Mouse (Mus musculus): Measurements from ENCODE around the gene Hoxc10. TPM values are rescaled to one million over a fixed set of nuclear protein-coding genes. Genes with fewer than 3 reads are reported as not detected.

Gene Hoxc10
- polyA plus RNA-seq, 1 experiment from 2014 or later: 51.3 TPM

DNA sequence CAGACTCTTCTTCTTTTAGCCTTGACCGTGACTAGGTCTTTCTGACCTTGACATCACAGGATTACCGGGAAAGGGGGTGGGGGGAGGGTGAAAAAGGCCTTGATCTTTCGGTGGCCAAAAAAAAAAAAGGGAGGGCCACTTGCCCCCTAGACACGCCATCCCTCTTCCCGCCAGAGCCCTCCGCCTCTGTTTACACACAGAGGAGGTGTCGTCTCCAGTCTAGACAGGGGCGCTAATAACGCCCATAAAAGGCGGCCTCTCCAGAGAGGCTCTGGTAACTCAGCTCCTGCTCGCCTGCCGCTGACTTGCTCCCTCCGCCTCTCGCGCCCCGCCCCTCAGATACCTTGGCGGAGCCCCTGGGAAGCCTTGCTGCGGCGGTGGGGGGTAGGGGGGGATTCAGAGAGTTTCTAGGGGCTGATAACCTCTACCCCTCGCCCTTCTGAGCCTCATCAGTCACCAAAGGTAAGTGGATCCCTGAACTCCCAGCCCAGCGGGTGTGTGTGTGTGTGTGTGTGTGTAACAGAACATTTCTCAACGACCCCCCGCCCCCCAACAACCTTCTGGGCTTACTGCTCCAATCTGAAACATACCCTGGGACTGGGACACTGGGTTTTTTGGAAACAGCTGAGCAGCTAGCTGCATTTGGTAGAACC lies 34.8 kb upstream of the Hoxc10 start:
- Histone ChIP-seq H3K4me3 (replicated peaks) (no peak overlapping the region), H3K9me3 (replicated peaks) (no peaks in the 10 kb centered on the region), H3K36me3 (no peaks in the 10 kb centered on the region), H3K9ac (replicated peaks) (no peak overlapping the region), H3K27ac (replicated peaks) (0 out of 2 replicates have a peak overlapping the region, but pooled peaks have one; percentile 28), H3K4me1 (no peaks in the 10 kb centered on the region), H3K4me2 (peak overlapping the region; percentile 17; the same call in 1 of the 2 replicates), H3K27me3 (replicated peaks) (peaks cover 90% of the 10 kb centered on the region)
- under 1% methylated on average over 23 of the region's 23 CpGs for WGBS
- no peak for ATAC-seq (ENCODE audit: low FRiP score)

DNA sequence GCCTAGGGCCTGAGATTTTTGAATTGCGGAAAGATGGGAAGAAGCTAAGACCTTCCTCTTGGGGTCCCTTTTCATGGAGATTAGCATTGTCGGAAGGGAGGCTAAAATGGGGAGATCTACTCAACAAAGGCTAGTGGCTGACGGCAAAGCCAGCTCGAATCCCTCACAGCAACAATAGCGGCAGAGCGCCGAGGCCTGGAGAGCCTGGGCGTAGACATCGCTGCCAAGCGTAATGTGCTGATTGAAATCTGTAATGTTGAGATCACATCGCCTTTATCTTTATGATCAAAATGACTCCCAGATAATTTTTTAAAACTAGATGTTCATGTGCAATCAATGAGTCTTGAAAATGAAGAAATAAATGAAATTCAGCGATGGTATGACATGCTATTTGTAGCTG lies 32.2 kb upstream of the Hoxc10 start:
- H3K27ac ChIP-seq (replicated peaks): 0 out of 2 replicates have a peak overlapping the region, but pooled peaks have one; percentile 33
- no peaks in the 10 kb centered on the region for H3K36me3 ChIP-seq
- peak overlapping the region; percentile 43 for H3K4me2 ChIP-seq
- 2% methylated on average over 12 of the region's 12 CpGs for WGBS
- H3K9ac ChIP-seq (replicated peaks): peak overlapping the region; percentile 23; the same call in 1 of the 2 replicates
- H3K4me3 ChIP-seq (replicated peaks): peak overlapping the region; percentile 37; the same call in 1 of the 2 replicates
- peaks cover 92% of the 10 kb centered on the region for H3K27me3 ChIP-seq (replicated peaks)
- no peak for ATAC-seq (ENCODE audit: low FRiP score)
- no peaks in the 10 kb centered on the region for H3K9me3 ChIP-seq (replicated peaks)
- H3K4me1 ChIP-seq: peaks cover 3% of the 10 kb centered on the region; the same call in 1 of the 2 replicates

DNA sequence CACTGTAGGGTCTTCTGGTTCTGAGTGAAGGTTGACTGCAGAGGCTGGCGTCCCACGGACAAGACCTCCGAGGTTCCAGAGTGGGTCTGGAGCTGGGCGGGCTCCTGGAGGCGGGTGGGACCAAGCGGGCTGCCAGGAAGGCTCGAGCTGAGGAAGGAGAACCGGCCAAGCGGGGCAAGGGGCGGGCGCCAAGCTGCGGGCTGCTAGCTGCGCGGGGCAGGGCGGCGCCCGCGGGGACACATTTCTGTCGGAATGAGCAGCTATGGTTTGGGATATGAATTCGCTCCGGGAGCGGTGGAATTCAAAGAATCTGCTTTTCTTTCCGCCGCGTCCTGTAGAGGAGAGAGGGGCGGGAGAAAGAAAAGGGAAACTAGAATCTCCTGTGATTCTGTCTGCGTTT lies 31.7 kb upstream of the Hoxc10 start:
- peaks cover 5% of the 10 kb centered on the region; the same call in 1 of the 2 replicates for H3K4me1 ChIP-seq
- H3K36me3 ChIP-seq: no peaks in the 10 kb centered on the region
- WGBS: under 1% methylated on average over 27 of the region's 27 CpGs
- 0 out of 2 replicates have a peak overlapping the region, but pooled peaks have one; percentile 20 for H3K9ac ChIP-seq (replicated peaks)
- H3K27ac ChIP-seq (replicated peaks): peak overlapping the region; percentile 28; the same call in 1 of the 2 replicates
- no peak for ATAC-seq (ENCODE audit: low FRiP score)
- H3K4me2 ChIP-seq: peak overlapping the region; percentile 43
- peak overlapping the region; percentile 37 for H3K4me3 ChIP-seq (replicated peaks)
- H3K9me3 ChIP-seq (replicated peaks): no peaks in the 10 kb centered on the region
- H3K27me3 ChIP-seq (replicated peaks): peaks cover 92% of the 10 kb centered on the region

DNA sequence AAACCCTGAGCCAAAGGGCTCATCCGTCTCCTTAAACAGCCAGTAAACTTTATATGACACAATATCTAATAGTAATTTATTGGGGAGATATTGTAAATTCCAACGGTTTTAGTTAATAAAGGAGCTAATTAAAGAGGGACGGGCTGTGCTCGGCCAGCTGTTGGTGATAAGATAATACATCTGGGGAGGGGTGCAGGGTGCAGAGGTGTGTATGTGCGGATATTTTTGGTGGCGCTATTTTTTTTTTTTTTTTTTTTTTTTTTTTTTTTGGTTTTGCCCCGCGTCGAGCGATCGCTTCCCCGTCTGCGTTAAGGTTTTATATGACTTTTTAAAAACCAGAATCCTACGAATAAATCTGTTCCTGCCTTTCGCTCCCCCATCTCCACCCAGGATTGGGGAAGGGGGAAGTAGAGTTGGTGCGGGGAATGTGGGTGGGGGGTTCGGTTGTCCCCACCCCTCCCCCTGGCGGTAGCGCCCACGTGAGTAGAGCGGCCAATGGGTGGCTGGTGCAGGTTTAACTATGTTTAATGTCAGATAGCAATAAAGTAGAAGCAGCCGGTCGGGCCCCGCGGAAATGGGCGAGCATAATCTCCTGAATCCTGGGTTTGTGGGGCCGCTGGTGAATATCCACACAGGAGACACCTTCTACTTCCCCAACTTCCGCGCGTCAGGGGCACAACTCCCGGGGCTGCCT lies 30.2 kb upstream of the Hoxc10 start, which contains the start of gene Hoxc12:
Hoxc12 (plus strand) TSS at position 479 of the 694 bp plus-strand sequence.
- Histone ChIP-seq H3K9ac (replicated peaks) (0 out of 2 replicates have a peak within 1 kb of the TSS, but pooled peaks have one; percentile 21), H3K9me3 (replicated peaks) (no peaks in the 10 kb centered on the region), H3K27ac (replicated peaks) (peak within 1 kb of the TSS; percentile 69), H3K27me3 (replicated peaks) (peaks cover 92% of the 10 kb centered on the region), H3K36me3 (no peaks in the 10 kb centered on the region), H3K4me1 (peaks cover 5% of the 10 kb centered on the region; the same call in 1 of the 2 replicates), H3K4me2 (peak within 1 kb of the TSS; percentile 43), H3K4me3 (replicated peaks) (peak within 1 kb of the TSS; percentile 37)
- ATAC-seq (ENCODE audit: low FRiP score): no peak
- under 1% methylated on average over 30 of the region's 31 CpGs for WGBS

DNA sequence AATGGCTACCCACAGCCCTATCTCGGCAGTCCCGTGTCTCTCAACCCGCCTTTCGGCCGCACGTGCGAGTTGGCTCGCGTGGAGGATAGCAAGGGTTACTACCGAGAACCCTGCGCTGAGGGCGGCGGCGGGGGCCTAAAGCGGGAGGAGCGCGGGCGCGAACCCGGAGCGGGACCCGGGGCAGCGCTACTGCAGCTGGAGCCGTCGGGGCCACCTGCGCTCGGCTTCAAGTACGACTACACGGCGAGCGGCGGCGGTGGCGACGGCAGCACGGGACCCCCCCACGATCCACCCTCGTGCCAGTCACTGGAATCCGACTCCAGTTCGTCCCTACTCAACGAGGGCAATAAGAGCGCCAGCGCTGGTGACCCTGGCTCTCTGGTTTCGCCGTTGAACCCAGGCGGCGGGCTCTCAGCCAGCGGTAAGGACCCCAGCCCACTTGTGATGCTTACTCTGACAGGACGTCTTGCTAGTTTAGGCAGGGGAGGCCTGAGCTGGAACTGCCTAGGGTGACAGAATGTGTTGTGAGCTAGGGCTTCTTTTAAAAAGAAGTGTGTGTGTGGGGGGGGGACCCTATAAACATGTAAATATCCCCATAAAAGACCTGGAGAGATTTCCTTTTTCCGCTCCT lies 29.4 kb upstream of the Hoxc10 start:
- H3K36me3 ChIP-seq: no peaks in the 10 kb centered on the region
- peaks cover 5% of the 10 kb centered on the region; the same call in 1 of the 2 replicates for H3K4me1 ChIP-seq
- H3K9me3 ChIP-seq (replicated peaks): no peaks in the 10 kb centered on the region
- H3K4me2 ChIP-seq: peak overlapping the region; percentile 43
- 0 out of 2 replicates have a peak overlapping the region, but pooled peaks have one; percentile 21 for H3K9ac ChIP-seq (replicated peaks)
- ATAC-seq (ENCODE audit: low FRiP score): no peak
- H3K27me3 ChIP-seq (replicated peaks): peaks cover 92% of the 10 kb centered on the region
- peak overlapping the region; percentile 69 for H3K27ac ChIP-seq (replicated peaks)
- peak overlapping the region; percentile 37 for H3K4me3 ChIP-seq (replicated peaks)
- WGBS: 1% methylated on average over 50 of the region's 50 CpGs

DNA sequence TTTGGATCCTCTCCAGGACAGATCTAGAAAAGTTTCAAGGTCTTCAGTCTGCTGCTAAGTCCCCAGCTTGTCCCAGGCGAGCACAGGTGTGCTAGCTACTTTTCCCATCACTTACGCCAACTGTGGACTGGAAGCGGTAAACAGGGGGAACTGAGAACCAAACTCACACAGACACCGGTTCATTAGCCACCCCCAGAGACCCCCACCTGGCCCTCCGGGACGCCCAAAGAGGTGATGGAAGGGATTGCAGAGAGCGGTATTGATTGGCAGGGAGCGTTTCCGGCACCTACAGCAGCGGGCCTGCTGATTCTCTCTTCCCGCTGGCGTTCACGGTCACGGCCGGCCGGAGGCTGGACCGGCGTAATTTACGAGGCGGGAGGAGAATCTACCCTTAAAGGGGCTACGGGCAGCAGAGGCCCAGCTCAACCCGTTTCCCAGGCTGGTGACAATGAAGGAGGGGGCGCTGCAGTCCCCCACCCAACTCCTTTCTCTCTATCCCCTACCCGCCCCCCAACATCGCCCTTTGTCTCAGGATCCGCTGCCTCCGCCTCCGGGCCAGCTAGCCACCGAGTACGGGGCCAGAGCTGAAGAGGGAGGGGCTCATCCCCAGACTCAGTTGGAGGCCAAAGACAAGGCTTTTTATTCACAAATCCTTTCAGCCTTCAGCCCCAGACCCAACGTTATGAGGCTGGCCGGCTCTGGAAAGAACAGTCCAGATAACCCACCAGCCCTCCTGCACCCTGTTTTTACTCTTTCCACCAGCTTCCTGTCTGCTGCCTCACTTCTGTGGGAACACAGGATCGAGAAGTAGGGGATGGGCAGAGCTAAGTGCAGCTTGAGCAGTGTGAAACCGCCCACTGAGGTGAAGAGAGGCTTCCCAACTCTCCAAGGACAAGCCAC lies 27.1 kb upstream of the Hoxc10 start:
- Histone ChIP-seq H3K9me3 (replicated peaks) (no peaks in the 10 kb centered on the region), H3K9ac (replicated peaks) (peak overlapping the region; percentile 11), H3K27me3 (replicated peaks) (peaks cover 84% of the 10 kb centered on the region), H3K4me3 (replicated peaks) (peak overlapping the region; percentile 37), H3K27ac (replicated peaks) (peak overlapping the region; percentile 41), H3K4me1 (peaks cover 11% of the 10 kb centered on the region), H3K36me3 (no peaks in the 10 kb centered on the region), H3K4me2 (peak overlapping the region; percentile 43)
- 3% methylated on average over 32 of the region's 34 CpGs for WGBS
- no peak for ATAC-seq (ENCODE audit: low FRiP score)

DNA sequence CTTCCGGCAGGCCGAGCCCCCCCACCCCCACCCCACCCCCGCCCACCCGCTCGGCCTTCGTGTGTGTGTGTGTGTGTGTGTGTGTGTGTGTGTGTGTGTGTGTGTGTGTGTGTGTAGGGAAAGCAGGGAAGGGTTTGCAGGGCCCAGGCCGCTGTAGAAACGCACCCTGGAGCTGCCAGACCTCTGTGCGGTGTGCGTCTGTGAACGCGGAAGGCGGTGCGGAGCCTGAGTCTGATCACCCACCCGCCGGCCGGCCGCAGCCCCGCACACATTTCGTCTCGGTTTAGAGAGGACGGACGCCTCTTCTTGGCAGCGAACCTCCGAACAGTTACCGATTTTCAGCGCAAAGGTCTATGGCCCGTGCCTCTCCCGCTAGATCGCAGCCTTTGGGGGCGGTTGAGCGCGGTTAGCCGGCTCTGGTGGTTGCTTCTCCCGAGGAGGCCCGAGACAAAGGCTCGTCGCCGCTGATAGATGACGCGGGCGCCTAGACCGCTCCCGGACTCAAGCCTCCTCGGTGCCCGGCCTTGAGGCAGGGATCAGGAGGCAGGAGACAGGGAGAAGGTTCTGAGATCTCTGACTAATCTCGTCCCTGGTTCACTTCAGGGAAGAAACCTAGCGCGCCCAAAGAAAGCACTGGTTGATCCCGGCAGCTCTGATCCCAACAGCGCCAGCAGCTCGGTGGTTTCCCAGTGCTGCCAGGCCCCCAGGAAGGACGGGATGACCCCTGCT lies 23.7 kb upstream of the Hoxc10 start:
- Histone ChIP-seq H3K9ac (replicated peaks) (peak overlapping the region; percentile 41), H3K27me3 (replicated peaks) (peaks cover 90% of the 10 kb centered on the region), H3K27ac (replicated peaks) (peak overlapping the region; percentile 74), H3K4me2 (peak overlapping the region; percentile 52), H3K4me1 (peaks cover 11% of the 10 kb centered on the region), H3K36me3 (no peaks in the 10 kb centered on the region), H3K4me3 (replicated peaks) (peak overlapping the region; percentile 34), H3K9me3 (replicated peaks) (no peaks in the 10 kb centered on the region)
- WGBS: under 1% methylated on average over 49 of the region's 53 CpGs
- ATAC-seq (ENCODE audit: low FRiP score): no peak

DNA sequence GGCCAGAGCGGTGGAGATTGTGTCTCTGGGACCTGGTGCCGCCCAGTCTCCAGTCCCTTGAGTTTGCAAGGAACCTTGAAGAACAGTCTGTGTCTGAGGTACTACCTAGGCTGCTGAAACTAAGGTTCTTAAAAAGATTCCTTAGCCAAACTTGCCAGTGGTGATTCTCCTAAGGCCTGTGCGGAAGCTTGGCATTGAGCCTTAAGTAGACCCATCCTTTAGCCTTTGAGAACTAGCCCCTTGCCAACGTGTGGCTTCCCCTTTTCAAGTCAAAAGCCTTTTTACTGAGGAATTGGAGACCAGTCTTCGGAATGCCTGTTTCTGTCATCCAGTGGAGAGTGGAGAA lies 23.2 kb upstream of the Hoxc10 start:
- Histone ChIP-seq H3K4me3 (replicated peaks) (peak overlapping the region; percentile 34), H3K27ac (replicated peaks) (peak overlapping the region; percentile 74), H3K9ac (replicated peaks) (peak overlapping the region; percentile 28; the same call in 1 of the 2 replicates), H3K36me3 (no peaks in the 10 kb centered on the region), H3K9me3 (replicated peaks) (no peaks in the 10 kb centered on the region), H3K4me2 (peak overlapping the region; percentile 52), H3K27me3 (replicated peaks) (peaks cover 90% of the 10 kb centered on the region), H3K4me1 (peaks cover 11% of the 10 kb centered on the region)
- ATAC-seq (ENCODE audit: low FRiP score): no peak
- 4% methylated on average over 5 of the region's 5 CpGs for WGBS

DNA sequence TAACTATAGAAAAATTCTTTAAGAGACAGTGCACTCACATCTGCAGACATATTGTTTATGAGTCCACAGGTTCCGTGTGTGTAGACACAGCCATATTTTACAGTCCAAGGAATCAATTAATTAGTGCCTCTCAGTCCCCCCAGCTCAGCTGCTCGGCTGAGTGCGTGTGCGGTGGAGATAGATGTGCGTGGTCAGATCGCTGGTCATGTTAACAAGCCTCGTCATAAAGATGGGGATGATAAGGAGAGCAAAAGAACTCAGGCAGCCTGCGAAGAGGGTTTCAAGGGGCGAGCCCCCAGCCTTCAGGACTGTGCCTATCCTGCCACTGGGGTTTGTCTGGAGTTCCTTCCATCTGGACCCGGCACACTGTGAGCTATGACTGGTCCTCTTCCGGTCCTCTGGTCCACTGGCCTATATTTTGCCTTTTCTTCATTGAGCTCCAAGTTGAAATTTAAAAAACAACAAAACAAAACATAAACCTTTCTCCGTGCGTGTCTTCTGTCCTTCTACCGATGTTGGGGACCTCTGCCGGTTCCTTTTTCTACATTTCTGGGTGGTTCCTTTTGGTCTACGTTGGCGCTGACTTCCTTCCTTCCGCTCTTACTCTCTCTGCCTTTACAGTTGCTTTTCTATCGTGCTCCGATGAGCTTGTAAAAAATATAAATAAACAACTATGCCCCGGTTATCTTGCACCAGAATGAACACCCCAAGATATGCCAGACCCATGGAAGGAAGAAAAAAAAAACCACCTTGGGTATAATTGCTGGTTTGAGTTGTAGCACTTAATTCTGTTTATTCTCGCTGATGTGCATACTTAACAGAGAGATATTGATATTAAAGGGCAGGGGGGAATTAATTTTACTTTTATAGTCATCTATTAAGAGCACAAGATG lies 21.2 kb upstream of the Hoxc10 start:
- Histone ChIP-seq H3K9me3 (replicated peaks) (no peaks in the 10 kb centered on the region), H3K36me3 (no peaks in the 10 kb centered on the region), H3K9ac (replicated peaks) (peak overlapping the region; percentile 6; the same call in 1 of the 2 replicates), H3K27ac (replicated peaks) (peak overlapping the region; percentile 39), H3K4me2 (peak overlapping the region; percentile 40), H3K4me3 (replicated peaks) (peak overlapping the region; percentile 19), H3K27me3 (replicated peaks) (peaks cover 83% of the 10 kb centered on the region), H3K4me1 (peaks cover 6% of the 10 kb centered on the region)
- no peak for ATAC-seq (ENCODE audit: low FRiP score)
- WGBS: 8% methylated on average over 22 of the region's 22 CpGs
